Mouse (Mus musculus) liver, embryonic 11.5 days (tissue): Measurements from ENCODE around the gene Tpi1. TPM values are rescaled to one million over a fixed set of nuclear protein-coding genes. Genes with fewer than 3 reads are reported as not detected.

Experiments used
- ATAC-seq: fragments of 200-750 bp; cut with Nextera tagmentation; replicated peaks from 2 replicates; pipeline ENCODE4 v1.8.0; 2017; ENCODE audit warnings: moderate number of reproducible peaks, mild to moderate bottlenecking, moderate TSS enrichment, moderate library complexity; ENCODE audit not compliant: low FRiP score
- DNase-seq: peaks from one replicate; pipeline ENCODE4 v3.0.0-alpha.2; 2017; ENCODE audit warnings: low spot score
- H3K27ac ChIP-seq: fragments of 300-500 bp; sonication (generic); 2 replicates; pipeline ENCODE4 v1.5.1; 2014; ENCODE audit warnings: mild to moderate bottlenecking, low read depth, low read length, control low read depth
- H3K27me3 ChIP-seq: fragments of 300-500 bp; sonication (generic); replicated peaks from 2 replicates; pipeline ENCODE4 v1.6.1; 2014; ENCODE audit warnings: low read length, mixed read lengths; ENCODE audit not compliant: control insufficient read depth, insufficient read depth
- H3K36me3 ChIP-seq: fragments of 300-500 bp; sonication (generic); 2 replicates; pipeline ENCODE4 v1.6.1; 2014; ENCODE audit warnings: mild to moderate bottlenecking, low read length, moderate library complexity, mixed read lengths; ENCODE audit not compliant: control insufficient read depth, insufficient read depth
- H3K4me1 ChIP-seq: fragments of 300-500 bp; sonication (generic); replicated peaks from 2 replicates; pipeline ENCODE4 v1.6.1; 2014; ENCODE audit warnings: low read length, mixed read lengths; ENCODE audit not compliant: control insufficient read depth, insufficient read depth
- H3K4me2 ChIP-seq: fragments of 300-500 bp; sonication (generic); 2 replicates; pipeline ENCODE4 v1.6.1; 2014; ENCODE audit warnings: mild to moderate bottlenecking, control low read depth, moderate library complexity
- H3K4me3 ChIP-seq: fragments of 300-500 bp; sonication (generic); 2 replicates; pipeline ENCODE4 v1.5.1; 2014; ENCODE audit warnings: low read depth, low read length, control low read depth
- H3K9ac ChIP-seq: fragments of 300-500 bp; sonication (generic); 2 replicates; pipeline ENCODE4 v1.6.1; 2014; ENCODE audit warnings: low read depth, low read length, control low read depth
- H3K9me3 ChIP-seq: fragments of 300-500 bp; sonication (generic); 2 replicates; pipeline ENCODE4 v1.6.1; 2016; ENCODE audit warnings: low read length, inconsistent platforms, mixed read lengths; ENCODE audit not compliant: control insufficient read depth
- WGBS: fragments of 180-500 bp; shearing (Covaris S2); extraction: QIAGEN DNeasy Blood & Tissue Kit; methylation state at CpG from one replicate; pipeline ENCODE4 v1.1.7; 2014; 5-methylcytosine and 5-hydroxymethylcytosine counted together
- polyA plus RNA-seq: library from polyadenylated mRNA; unstranded; fragments of >200 nt; fragmentation: Nextera tagmentation; extraction: Ambion mirVana; gene quantifications from 2 replicates; pipeline ENCODE4 v1.2.1, GENCODE M21; 2014

The Tpi1 gene
- polyA plus RNA-seq, 1 experiment from 2014 or later: 1,267 TPM

GRCm38 (mm10) chr6:124796200-124796599 is 17.9 kb downstream of the Tpi1 start:
- ATAC-seq (no peak), DNase-seq (no peak)
- no peak overlapping the region for H3K9ac ChIP-seq
- WGBS: 90% methylated on average over 2 of the region's 2 CpGs
- no peak overlapping the region for H3K4me2 ChIP-seq
- no peak overlapping the region for H3K4me3 ChIP-seq
- H3K9me3 ChIP-seq: no peaks in the 10 kb centered on the region
- 0 out of 2 replicates have a peak, but pooled peaks cover 5% of the 10 kb centered on the region for H3K4me1 ChIP-seq
- H3K27ac ChIP-seq: peak overlapping the region; percentile 34; the same call in 1 of the 2 replicates
- no peaks in the 10 kb centered on the region for H3K27me3 ChIP-seq
- H3K36me3 ChIP-seq: no peaks in the 10 kb centered on the region

GRCm38 (mm10) chr6:124795781-124796180 is 18.3 kb downstream of the Tpi1 start:
- Histone ChIP-seq H3K4me3 (no peak overlapping the region), H3K4me2 (no peak overlapping the region), H3K4me1 (0 out of 2 replicates have a peak, but pooled peaks cover 5% of the 10 kb centered on the region), H3K27me3 (no peaks in the 10 kb centered on the region), H3K9me3 (no peaks in the 10 kb centered on the region), H3K27ac (peak overlapping the region; percentile 34; the same call in 1 of the 2 replicates), H3K36me3 (no peaks in the 10 kb centered on the region), H3K9ac (no peak overlapping the region)
- 81% methylated on average over 4 of the region's 4 CpGs for WGBS
- ATAC-seq (no peak), DNase-seq (no peak)

GRCm38 (mm10) chr6:124791911-124792310 is 22.2 kb downstream of the Tpi1 start:
- DNase-seq (no peak), ATAC-seq (no peak)
- Histone ChIP-seq H3K9me3 (no peaks in the 10 kb centered on the region), H3K9ac (no peak overlapping the region), H3K4me3 (no peak overlapping the region), H3K27me3 (no peaks in the 10 kb centered on the region), H3K36me3 (no peaks in the 10 kb centered on the region), H3K4me1 (peaks cover 5% of the 10 kb centered on the region; the same call in 1 of the 2 replicates), H3K4me2 (no peak overlapping the region), H3K27ac (no peak overlapping the region)
- WGBS: 86% methylated on average over 3 of the region's 3 CpGs

GRCm38 (mm10) chr6:124790121-124790520 is 24.0 kb downstream of the Tpi1 start:
- no peaks in the 10 kb centered on the region for H3K36me3 ChIP-seq
- ATAC-seq (no peak), DNase-seq (no peak)
- H3K4me2 ChIP-seq: no peak overlapping the region
- no peak overlapping the region for H3K27ac ChIP-seq
- no peaks in the 10 kb centered on the region for H3K9me3 ChIP-seq
- no peak overlapping the region for H3K4me3 ChIP-seq
- no peak overlapping the region for H3K9ac ChIP-seq
- H3K4me1 ChIP-seq: no peaks in the 10 kb centered on the region; the same call in 1 of the 2 replicates
- 67% methylated on average over 4 of the region's 4 CpGs for WGBS
- no peaks in the 10 kb centered on the region for H3K27me3 ChIP-seq

- H3K4me1 ChIP-seq: no peaks in the 10 kb centered on the region; the same call in 1 of the 2 replicates
- 88% methylated on average over 4 of the region's 4 CpGs for WGBS
- H3K27me3 ChIP-seq: no peaks in the 10 kb centered on the region
- H3K36me3 ChIP-seq: no peaks in the 10 kb centered on the region
- no peak overlapping the region for H3K4me2 ChIP-seq
- H3K4me3 ChIP-seq: no peak overlapping the region
- DNase-seq (no peak), ATAC-seq (no peak)
- H3K9ac ChIP-seq: no peak overlapping the region
- H3K27ac ChIP-seq: no peak overlapping the region
- no peaks in the 10 kb centered on the region for H3K9me3 ChIP-seq
Observed at GRCm38 (mm10) chr6:124789519-124789918, 24.6 kb downstream of the Tpi1 start.

- Histone ChIP-seq H3K4me3 (no peak overlapping the region), H3K27ac (no peak overlapping the region), H3K36me3 (no peaks in the 10 kb centered on the region), H3K27me3 (no peaks in the 10 kb centered on the region), H3K4me2 (no peak overlapping the region), H3K9ac (no peak overlapping the region), H3K9me3 (no peaks in the 10 kb centered on the region), H3K4me1 (no peaks in the 10 kb centered on the region; the same call in 1 of the 2 replicates)
- no peak for DNase-seq
- 77% methylated on average over 10 of the region's 10 CpGs for WGBS
- no peak for ATAC-seq
Observed at GRCm38 (mm10) chr6:124787722-124788121, 26.4 kb downstream of the Tpi1 start.

- Histone ChIP-seq H3K9ac (no peak overlapping the region), H3K4me1 (no peaks in the 10 kb centered on the region; the same call in 1 of the 2 replicates), H3K27ac (no peak overlapping the region), H3K4me2 (no peak overlapping the region), H3K36me3 (no peaks in the 10 kb centered on the region), H3K4me3 (no peak overlapping the region), H3K9me3 (no peaks in the 10 kb centered on the region), H3K27me3 (no peaks in the 10 kb centered on the region)
- WGBS: 47% methylated on average over 8 of the region's 8 CpGs
- DNase-seq (no peak), ATAC-seq (no peak)
Observed at GRCm38 (mm10) chr6:124786756-124787420, 27.2 kb downstream of the Tpi1 start.

- WGBS: 22% methylated on average over 6 of the region's 6 CpGs
- H3K9me3 ChIP-seq: no peaks in the 10 kb centered on the region
- H3K27me3 ChIP-seq: peaks cover 32% of the 10 kb centered on the region
- peak overlapping the region; percentile 23 for H3K4me3 ChIP-seq
- DNase-seq (no peak), ATAC-seq (no peak)
- H3K9ac ChIP-seq: no peak overlapping the region
- no peaks in the 10 kb centered on the region for H3K36me3 ChIP-seq
- H3K4me1 ChIP-seq: no peaks in the 10 kb centered on the region
- H3K4me2 ChIP-seq: peak overlapping the region; percentile 39; the same call in 1 of the 2 replicates
- no peak overlapping the region for H3K27ac ChIP-seq
Observed at GRCm38 (mm10) chr6:124782436-124782835, 31.7 kb downstream of the Tpi1 start.

- Histone ChIP-seq H3K36me3 (no peaks in the 10 kb centered on the region), H3K9me3 (no peaks in the 10 kb centered on the region), H3K4me1 (no peaks in the 10 kb centered on the region), H3K27ac (no peak overlapping the region), H3K9ac (no peak overlapping the region), H3K27me3 (peaks cover 32% of the 10 kb centered on the region), H3K4me2 (no peak overlapping the region), H3K4me3 (no peak overlapping the region)
- 85% methylated on average over 7 of the region's 7 CpGs for WGBS
- DNase-seq (no peak), ATAC-seq (no peak)
Observed at GRCm38 (mm10) chr6:124780917-124781316, 33.2 kb downstream of the Tpi1 start.
